Mouse (Mus musculus): ENCODE data around the gene Lrcol1. TPM values are rescaled to one million over a fixed set of nuclear protein-coding genes. Genes with fewer than 3 reads are reported as not detected.

Lrcol1 gene
- polyA plus RNA-seq, 1 experiment, result not detected

GRCm38 (mm10) chr5:110402557-110402956 lies 58.0 kb downstream of the Lrcol1 start:
- no peaks in the 10 kb centered on the region; the same call in 1 of the 2 replicates for H3K36me3 ChIP-seq (ENCODE audit: control insufficient read depth, insufficient read depth, low read length)
- TF ChIP-seq POLR2A (IDR thresholded peaks at IDR 0.05; ENCODE audit: low read depth, low read length), result no peak
- TF ChIP-seq CTCF (IDR thresholded peaks at IDR 0.05; ENCODE audit: extremely low read depth, insufficient read length, insufficient replicate concordance, low read depth, low read length), result no peak
- H3K27me3 ChIP-seq (ENCODE audit: control insufficient read depth, insufficient read depth, low read length), result no peaks in the 10 kb centered on the region
- WGBS, result 95% methylated on average over 2 of the region's 2 CpGs
- no peak overlapping the region for H3K4me3 ChIP-seq (ENCODE audit: low read depth, low read length)
- no peak overlapping the region for H3K27ac ChIP-seq (ENCODE audit: insufficient read depth, low read depth, low read length)
- no peaks in the 10 kb centered on the region for H3K4me1 ChIP-seq (ENCODE audit: control insufficient read depth, insufficient read depth, insufficient read length, low read length)

- H3K4me1 ChIP-seq (ENCODE audit: control insufficient read depth, insufficient read depth, insufficient read length, low read length), result no peaks in the 10 kb centered on the region
- peaks cover 1% of the 10 kb centered on the region; the same call in 1 of the 2 replicates for H3K36me3 ChIP-seq (ENCODE audit: control insufficient read depth, insufficient read depth, low read length)
- TF ChIP-seq POLR2A (IDR thresholded peaks at IDR 0.05; ENCODE audit: low read depth, low read length) (no peak), CTCF (IDR thresholded peaks at IDR 0.05; ENCODE audit: extremely low read depth, insufficient read length, insufficient replicate concordance, low read depth, low read length) (no peak)
- H3K27me3 ChIP-seq (ENCODE audit: control insufficient read depth, insufficient read depth, low read length), result no peaks in the 10 kb centered on the region
- H3K4me3 ChIP-seq (ENCODE audit: low read depth, low read length), result no peak overlapping the region
- WGBS, result 71% methylated on average over 3 of the region's 3 CpGs
- no peak overlapping the region for H3K27ac ChIP-seq (ENCODE audit: insufficient read depth, low read depth, low read length)
Measured at GRCm38 (mm10) chr5:110403931-110404330, 59.4 kb downstream of the Lrcol1 start.

Other genes starting within 250 kb of the Lrcol1 start
- 0.28 and 0.86 TPM in 2 replicates for gene Plcxd1, start 244.8 kb upstream of the Lrcol1 start, polyA plus RNA-seq (2012; rRNA removed)
- gene Gtpbp6, start 236.5 kb upstream of the Lrcol1 start, polyA plus RNA-seq (2012; rRNA removed), result 53.2 and 101 TPM in 2 replicates
- 0.04 and 0.10 TPM in 2 replicates for gene Zfp605, start 234.6 kb upstream of the Lrcol1 start, polyA plus RNA-seq (2012; rRNA removed)
- gene Chfr, start 208.9 kb upstream of the Lrcol1 start, polyA plus RNA-seq (2012; rRNA removed), result 24.6 and 65.1 TPM in 2 replicates
- gene Golga3, start 168.0 kb upstream of the Lrcol1 start, polyA plus RNA-seq (2012; rRNA removed), result 4.1 and 6.7 TPM in 2 replicates
- 2.8 and 4.6 TPM in 2 replicates for gene Ankle2, start 113.7 kb upstream of the Lrcol1 start, polyA plus RNA-seq (2012; rRNA removed)
- gene Pgam5, start 74.8 kb upstream of the Lrcol1 start, polyA plus RNA-seq (2012; rRNA removed), result 7.3 and 8.6 TPM in 2 replicates
- gene Pxmp2, start 58.5 kb upstream of the Lrcol1 start, polyA plus RNA-seq (2012; rRNA removed), result 2.5 and 7.1 TPM in 2 replicates
- gene Pole, start 58.4 kb upstream of the Lrcol1 start, polyA plus RNA-seq (2012; rRNA removed), result 3.4 and 5.7 TPM in 2 replicates
- 1.2 and 2.3 TPM in 2 replicates for gene P2rx2, start 1.5 kb upstream of the Lrcol1 start, polyA plus RNA-seq (2012; rRNA removed)
- 89.3 and 150 TPM in 2 replicates for gene Fbrsl1, start 103.8 kb downstream of the Lrcol1 start, polyA plus RNA-seq (2012; rRNA removed)
- gene Galnt9, start 199.6 kb downstream of the Lrcol1 start, polyA plus RNA-seq (2012; rRNA removed), result 0.11 and 0.18 TPM in 2 replicates